Mouse (Mus musculus) midbrain, postnatal 0 days (tissue): ENCODE measurements around the gene Shisa4. TPM values are rescaled to one million over a fixed set of nuclear protein-coding genes. Genes with fewer than 3 reads are reported as not detected.

ENCODE experiments used
- ATAC-seq: fragments of 200-750 bp; cut with Nextera tagmentation; 2 replicates; pipeline ENCODE4 v1.8.0; 2017; ENCODE audit warnings: moderate number of reproducible peaks, mild to moderate bottlenecking, moderate TSS enrichment, moderate library complexity; ENCODE audit not compliant: low FRiP score
- DNase-seq: peaks from one replicate; pipeline ENCODE4 v3.0.0-alpha.2; 2015; ENCODE audit warnings: low spot score
- H3K27ac ChIP-seq: fragments of 300-500 bp; sonication (generic); 2 replicates; pipeline ENCODE4 v1.5.1; 2014; ENCODE audit warnings: low read depth, mild to moderate bottlenecking, low read length, mixed read lengths
- H3K27me3 ChIP-seq: fragments of 300-500 bp; sonication (generic); 2 replicates; pipeline ENCODE4 v1.6.1; 2014; ENCODE audit warnings: low read length, control low read depth, mixed read lengths; ENCODE audit not compliant: insufficient read depth
- H3K36me3 ChIP-seq: fragments of 300-500 bp; sonication (generic); 2 replicates; pipeline ENCODE4 v1.6.1; 2014; ENCODE audit warnings: low read length, control low read depth, mixed read lengths; ENCODE audit not compliant: insufficient read depth
- H3K4me1 ChIP-seq: fragments of 300-500 bp; sonication (generic); 2 replicates; pipeline ENCODE4 v1.6.1; 2014; ENCODE audit warnings: mild to moderate bottlenecking, control low read depth, antibody characterized with exemption, low read length, mixed read lengths; ENCODE audit not compliant: insufficient read depth
- H3K4me2 ChIP-seq: fragments of 300-500 bp; sonication (generic); 2 replicates; pipeline ENCODE4 v1.6.1; 2014; ENCODE audit warnings: low read depth, mild to moderate bottlenecking, low read length, mixed read lengths; ENCODE audit not compliant: poor library complexity, severe bottlenecking
- H3K4me3 ChIP-seq: fragments of 300-500 bp; sonication (generic); 2 replicates; pipeline ENCODE4 v1.5.1; 2014; ENCODE audit warnings: low read depth, mild to moderate bottlenecking, low read length, moderate library complexity
- H3K9ac ChIP-seq: fragments of 300-500 bp; sonication (generic); replicated peaks from 2 replicates; pipeline ENCODE4 v1.6.1; 2014; ENCODE audit warnings: mild to moderate bottlenecking, low read length, moderate library complexity, mixed read lengths; ENCODE audit not compliant: poor library complexity, severe bottlenecking
- H3K9me3 ChIP-seq: fragments of 300-500 bp; sonication (generic); 2 replicates; pipeline ENCODE4 v1.6.1; 2016; ENCODE audit warnings: low read length, control low read depth
- CTCF ChIP-seq: IDR thresholded peaks from 2 replicates; pipeline ENCODE4 v1.5.1; 2016; ENCODE audit warnings: antibody characterized with exemption, mild to moderate bottlenecking
- WGBS: fragments of 180-500 bp; shearing (Covaris S2); extraction: QIAGEN DNeasy Blood & Tissue Kit; methylation state at CpG from one replicate; pipeline ENCODE4 v1.1.7; 2014; 5-methylcytosine and 5-hydroxymethylcytosine counted together
- polyA plus RNA-seq: library from polyadenylated mRNA; unstranded; fragments of >200 nt; fragmentation: Nextera tagmentation; extraction: Ambion mirVana; gene quantifications from 2 replicates; pipeline ENCODE4 v1.2.1, GENCODE M21; 2015
- total RNA-seq: library from RNA; depleted of rRNA; stranded (reverse); fragments of >200 nt; gene quantifications from 2 replicates; pipeline ENCODE4 v1.2.3, GENCODE M21; 2014

Shisa4 gene
- total and polyA plus RNA-seq, 2 experiments from 2014 or later, result 129 to 141 TPM

GRCm38 (mm10) chr1:135380071-135380991, 5.3 kb upstream of the Shisa4 start:
- H3K36me3 ChIP-seq, result peaks cover 13% of the 10 kb centered on the region; the same call in 1 of the 2 replicates
- TF ChIP-seq CTCF, result no peak
- H3K9ac ChIP-seq, result no peak overlapping the region
- no peak overlapping the region for H3K4me3 ChIP-seq
- no peaks in the 10 kb centered on the region; the same call in 1 of the 2 replicates for H3K4me1 ChIP-seq
- ATAC-seq, result no peak
- no peak overlapping the region for H3K27ac ChIP-seq
- DNase-seq, result peak; percentile 25
- 81% methylated on average over 15 of the region's 15 CpGs for WGBS
- H3K27me3 ChIP-seq, result no peaks in the 10 kb centered on the region
- no peaks in the 10 kb centered on the region for H3K9me3 ChIP-seq
- no peak overlapping the region for H3K4me2 ChIP-seq

GRCm38 (mm10) chr1:135379048-135379447, 4.0 kb upstream of the Shisa4 start:
- DNase-seq, result no peak
- no peaks in the 10 kb centered on the region for H3K9me3 ChIP-seq
- H3K9ac ChIP-seq, result no peak overlapping the region
- no peak overlapping the region for H3K4me3 ChIP-seq
- 71% methylated on average over 2 of the region's 2 CpGs for WGBS
- no peak for ATAC-seq
- H3K4me1 ChIP-seq, result no peaks in the 10 kb centered on the region; the same call in 1 of the 2 replicates
- TF ChIP-seq CTCF, result no peak
- H3K27me3 ChIP-seq, result no peaks in the 10 kb centered on the region
- H3K36me3 ChIP-seq, result peaks cover 7% of the 10 kb centered on the region; the same call in 1 of the 2 replicates
- H3K4me2 ChIP-seq, result no peak overlapping the region
- H3K27ac ChIP-seq, result no peak overlapping the region

- DNase-seq (no peak), ATAC-seq (no peak)
- no peak for TF ChIP-seq CTCF
- H3K27me3 ChIP-seq, result no peaks in the 10 kb centered on the region
- H3K36me3 ChIP-seq, result peaks cover 5% of the 10 kb centered on the region; the same call in 1 of the 2 replicates
- H3K4me3 ChIP-seq, result no peak overlapping the region
- 58% methylated on average over 9 of the region's 9 CpGs for WGBS
- no peak overlapping the region for H3K9ac ChIP-seq
- H3K9me3 ChIP-seq, result no peaks in the 10 kb centered on the region
- no peaks in the 10 kb centered on the region; the same call in 1 of the 2 replicates for H3K4me1 ChIP-seq
- no peak overlapping the region for H3K4me2 ChIP-seq
- no peak overlapping the region for H3K27ac ChIP-seq
Measured at GRCm38 (mm10) chr1:135378576-135378975, 3.5 kb upstream of the Shisa4 start.

GRCm38 (mm10) chr1:135374175-135374867, 716 bp downstream of the Shisa4 start:
- no peaks in the 10 kb centered on the region for H3K27me3 ChIP-seq
- ATAC-seq, result 0 out of 2 replicates have a peak, but pooled peaks have one; percentile 12
- no peaks in the 10 kb centered on the region for H3K9me3 ChIP-seq
- peak; percentile 44 for DNase-seq
- TF ChIP-seq CTCF, result no peak
- peak overlapping the region; percentile 83 for H3K27ac ChIP-seq
- no peaks in the 10 kb centered on the region for H3K36me3 ChIP-seq
- H3K4me1 ChIP-seq, result peaks cover 13% of the 10 kb centered on the region; the same call in 1 of the 2 replicates
- H3K4me3 ChIP-seq, result peak overlapping the region; percentile 83
- peak overlapping the region; percentile 89 for H3K9ac ChIP-seq
- 3% methylated on average over 19 of the region's 19 CpGs for WGBS
- peak overlapping the region; percentile 87 for H3K4me2 ChIP-seq

- TF ChIP-seq CTCF, result no peak
- no peaks in the 10 kb centered on the region for H3K36me3 ChIP-seq
- WGBS, result 47% methylated on average over 4 of the region's 4 CpGs
- H3K4me3 ChIP-seq, result peak overlapping the region; percentile 27
- DNase-seq (peak; percentile 36), ATAC-seq (no peak)
- peaks cover 16% of the 10 kb centered on the region; the same call in 1 of the 2 replicates for H3K4me1 ChIP-seq
- H3K27me3 ChIP-seq, result no peaks in the 10 kb centered on the region
- peak overlapping the region; percentile 46; the same call in 1 of the 2 replicates for H3K9ac ChIP-seq
- no peaks in the 10 kb centered on the region for H3K9me3 ChIP-seq
- H3K4me2 ChIP-seq, result peak overlapping the region; percentile 49
- no peak overlapping the region for H3K27ac ChIP-seq
Measured at GRCm38 (mm10) chr1:135373171-135373677, 1.8 kb downstream of the Shisa4 start.
